Mouse (Mus musculus) heart, postnatal 0 days (tissue): ENCODE measurements at regions not wholly inside any gene's neighbourhood (a gene's known extent, or its start where the extent isn't known, plus 50 kb on each side); places are given as distances from the start of the nearest gene placed in this dataset.

Experiments used
- CTCF ChIP-seq: IDR thresholded peaks from 2 replicates; pipeline ENCODE4 v1.5.1; 2016; ENCODE audit warnings: antibody characterized with exemption, control low read depth, low read depth
- EP300 ChIP-seq: IDR thresholded peaks from 2 replicates; pipeline ENCODE4 v1.6.1; 2016; ENCODE audit warnings: antibody characterized with exemption, low read depth

GRCm38 (mm10) chr1:33247076-33247475, 422.5 kb downstream of the Prim2 start:
- TF ChIP-seq CTCF (no peak), EP300 (no peak)
